Mouse (Mus musculus) bone marrow macrophage, adult 2 months (primary cell): ENCODE data around the gene Slc25a44. TPM values are rescaled to one million over a fixed set of nuclear protein-coding genes. Genes with fewer than 3 reads are reported as not detected.

Source experiments
- H3K27ac ChIP-seq: 2 replicates; pipeline ENCODE4 v1.5.1; 2012; ENCODE audit warnings: low read depth, low read length; ENCODE audit not compliant: insufficient read depth
- H3K4me1 ChIP-seq: 2 replicates; pipeline ENCODE4 v1.6.1; 2012; ENCODE audit warnings: low read length; ENCODE audit not compliant: control insufficient read depth, insufficient read depth
- H3K4me3 ChIP-seq: 2 replicates; pipeline ENCODE4 v1.5.1; 2012; ENCODE audit warnings: mild to moderate bottlenecking, low read length, moderate library complexity; ENCODE audit not compliant: insufficient read depth
- CTCF ChIP-seq: IDR thresholded peaks from 2 replicates; pipeline ENCODE4 v1.5.1; 2012; ENCODE audit warnings: low read depth, mild to moderate bottlenecking, low read length, moderate library complexity
- POLR2A ChIP-seq: IDR thresholded peaks from 2 replicates; pipeline ENCODE4 v1.6.1; 2012; ENCODE audit warnings: mild to moderate bottlenecking, low read depth, low read length, borderline replicate concordance
- polyA plus RNA-seq: library from polyadenylated mRNA; stranded (reverse); fragments of >200 nt; gene quantifications from 2 replicates; pipeline ENCODE4 v1.2.4, GENCODE M21; 2012; ENCODE audit not compliant: missing spikeins, insufficient read depth, insufficient read length

Slc25a44 gene
- polyA plus RNA-seq, 1 experiment = 14.0 TPM

- H3K4me3 ChIP-seq = no peak overlapping the region
- no peak for TF ChIP-seq CTCF
- TF ChIP-seq POLR2A = no peak
- peaks cover 20% of the 10 kb centered on the region for H3K4me1 ChIP-seq
- H3K27ac ChIP-seq = no peak overlapping the region
Observed at GRCm38 (mm10) chr3:88418016-88418415, 6.9 kb downstream of the Slc25a44 start.

- H3K4me1 ChIP-seq = peaks cover 11% of the 10 kb centered on the region
- H3K27ac ChIP-seq = no peak overlapping the region
- H3K4me3 ChIP-seq = no peak overlapping the region
- no peak for TF ChIP-seq CTCF
- no peak for TF ChIP-seq POLR2A
Observed at GRCm38 (mm10) chr3:88415668-88416067, 9.3 kb downstream of the Slc25a44 start.

GRCm38 (mm10) chr3:88412636-88413035 lies 12.3 kb downstream of the Slc25a44 start:
- Histone ChIP-seq H3K4me1 (peaks cover 20% of the 10 kb centered on the region), H3K27ac (no peak overlapping the region), H3K4me3 (no peak overlapping the region)
- TF ChIP-seq POLR2A (no peak), CTCF (no peak)

- peaks cover 20% of the 10 kb centered on the region for H3K4me1 ChIP-seq
- no peak overlapping the region for H3K4me3 ChIP-seq
- TF ChIP-seq POLR2A (no peak), CTCF (no peak)
- H3K27ac ChIP-seq = no peak overlapping the region
Observed at GRCm38 (mm10) chr3:88411681-88412080, 13.3 kb downstream of the Slc25a44 start.

GRCm38 (mm10) chr3:88410645-88411031 lies 14.3 kb downstream of the Slc25a44 start:
- TF ChIP-seq POLR2A (no peak), CTCF (no peak)
- Histone ChIP-seq H3K4me3 (peak overlapping the region; percentile 79), H3K27ac (peak overlapping the region; percentile 63), H3K4me1 (peaks cover 20% of the 10 kb centered on the region)

GRCm38 (mm10) chr3:88409741-88410644 lies 14.9 kb downstream of the Slc25a44 start, which contains the start of gene Pmf1:
TSS of gene Pmf1 (minus strand) at chr3:88410331.
- Histone ChIP-seq H3K4me1 (peaks cover 20% of the 10 kb centered on the region), H3K4me3 (peak within 1 kb of the TSS; percentile 79), H3K27ac (peak within 1 kb of the TSS; percentile 91)
- TF ChIP-seq CTCF (no peak), POLR2A (no peak)

- peak overlapping the region; percentile 91 for H3K27ac ChIP-seq
- TF ChIP-seq POLR2A (no peak), CTCF (no peak)
- peaks cover 20% of the 10 kb centered on the region for H3K4me1 ChIP-seq
- peak overlapping the region; percentile 79 for H3K4me3 ChIP-seq
Observed at GRCm38 (mm10) chr3:88408953-88409352, 16.0 kb downstream of the Slc25a44 start.

GRCm38 (mm10) chr3:88407529-88407928 lies 17.4 kb downstream of the Slc25a44 start:
- no peak overlapping the region for H3K4me3 ChIP-seq
- TF ChIP-seq POLR2A (no peak), CTCF (no peak)
- H3K4me1 ChIP-seq = peaks cover 25% of the 10 kb centered on the region
- H3K27ac ChIP-seq = no peak overlapping the region

- Histone ChIP-seq H3K4me3 (no peak overlapping the region), H3K27ac (no peak overlapping the region), H3K4me1 (peaks cover 29% of the 10 kb centered on the region)
- TF ChIP-seq POLR2A (no peak), CTCF (peak; percentile 48; the same call in 1 of the 2 replicates)
Observed at GRCm38 (mm10) chr3:88407090-88407489, 17.8 kb downstream of the Slc25a44 start.
